ENCODE assay signal across 8 mouse cellular contexts in the genomic region with DNA sequence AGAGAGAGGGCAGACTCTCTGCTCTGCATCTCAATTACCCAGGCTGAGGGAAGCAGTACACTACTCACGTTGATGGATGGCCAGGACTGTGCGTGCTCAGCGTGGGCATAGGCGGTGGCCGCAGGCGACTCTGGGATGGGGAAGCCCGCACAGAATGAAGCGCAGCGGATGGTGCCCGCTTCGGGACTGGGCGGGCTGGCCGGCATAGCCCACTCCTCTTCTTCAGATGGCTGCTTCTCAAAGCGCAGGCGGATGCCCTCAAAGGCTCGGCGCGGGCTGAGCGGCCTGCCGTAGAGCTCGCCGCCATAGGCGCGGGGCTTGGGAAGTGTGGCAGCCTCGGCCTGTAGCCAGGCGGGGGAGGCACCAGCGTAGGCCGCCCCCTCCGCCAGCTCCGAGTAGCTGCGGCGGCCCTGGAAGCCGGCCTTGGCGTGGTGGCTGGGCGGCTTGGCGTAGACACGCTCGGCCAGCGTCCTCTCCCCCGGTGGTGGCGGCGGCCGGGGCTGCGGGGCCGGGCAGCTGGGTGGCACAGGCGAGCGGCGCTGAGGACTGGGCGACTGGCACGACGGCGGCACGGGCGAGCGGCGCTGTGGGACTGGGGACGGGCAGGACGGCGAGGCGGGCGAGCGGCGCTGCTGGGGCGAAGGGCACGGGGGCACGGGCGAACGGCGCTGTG. TPM values are rescaled to one million over a fixed set of nuclear protein-coding genes. Genes with fewer than 3 reads are reported as not detected.
A peak's percentile ranks its signal among the peaks of the same experiment; 100 is the strongest.
DNase-seq lines count a peak whose midpoint lies in the region; ATAC-seq and TF ChIP-seq lines count a peak whose summit lies in the region.

No protein-coding gene starts in this region.

- no peak for TF ChIP-seq POLR2A in heart, adult 2 months (IDR thresholded peaks at IDR 0.05; ENCODE audit: insufficient read depth, low read depth, low read length)

- TF ChIP-seq CTCF in heart, adult 2 months (IDR thresholded peaks at IDR 0.05), result no peak

- DNase-seq in heart, adult 2 months, result peak; percentile 32 to 39
- DNase-seq in heart, adult 8-10 months (ENCODE audit: low spot score), result no peak
- peak; percentile 73 for DNase-seq in adrenal gland, adult 2 months
- DNase-seq in intestine, embryonic 14.5 days (ENCODE audit: low spot score), result no peak
- DNase-seq in midbrain, embryonic 11.5 days (ENCODE audit: low spot score, missing footprints), result peak; percentile 92
- DNase-seq in testis, postnatal 10 days (ENCODE audit: low spot score), result peak; percentile 61
- DNase-seq in MN1 (ENCODE audit: low spot score), result no peak

- 68% methylated on average over 69 of the region's 69 CpGs for WGBS in heart, adult 2 months
- 12% methylated on average over 64 of the region's 69 CpGs for WGBS in embryonic facial prominence, embryonic 12.5 days
- WGBS in intestine, embryonic 14.5 days, result 17% methylated on average over 68 of the region's 69 CpGs
- 4% methylated on average over 65 of the region's 69 CpGs for WGBS in midbrain, embryonic 11.5 days

- no peaks in the 10 kb centered on the region for H3K36me3 ChIP-seq in heart, adult 2 months (ENCODE audit: control insufficient read depth, insufficient read depth, low read length)
- peaks cover 28% of the 10 kb centered on the region for H3K36me3 ChIP-seq in embryonic facial prominence, embryonic 12.5 days
- H3K36me3 ChIP-seq in intestine, embryonic 14.5 days (ENCODE audit: control insufficient read depth, insufficient read depth, low read length), result 0 out of 2 replicates have a peak, but pooled peaks cover 21% of the 10 kb centered on the region
- H3K36me3 ChIP-seq in midbrain, embryonic 11.5 days (ENCODE audit: control insufficient read depth, insufficient read depth, low read length), result no peaks in the 10 kb centered on the region

- peak overlapping the region; percentile 85 for H3K9ac ChIP-seq in heart, adult 2 months (ENCODE audit: low read depth, low read length)
- H3K9ac ChIP-seq in embryonic facial prominence, embryonic 12.5 days, result peak overlapping the region; percentile 51
- peak overlapping the region; percentile 8; the same call in 1 of the 2 replicates for H3K9ac ChIP-seq in intestine, embryonic 14.5 days (ENCODE audit: low read length)
- H3K9ac ChIP-seq in midbrain, embryonic 11.5 days (ENCODE audit: low read length), result peak overlapping the region; percentile 69

- H3K79me2 ChIP-seq in heart, adult 2 months (replicated peaks; ENCODE audit: control insufficient read depth, insufficient read depth, low read length), result no peaks in the 10 kb centered on the region

- peak overlapping the region; percentile 74 for H3K4me2 ChIP-seq in embryonic facial prominence, embryonic 12.5 days (replicated peaks)
- H3K4me2 ChIP-seq in intestine, embryonic 14.5 days (ENCODE audit: low read length), result peak overlapping the region; percentile 44
- H3K4me2 ChIP-seq in midbrain, embryonic 11.5 days, result peak overlapping the region; percentile 89

- intact Hi-C loops in heart, adult 2 months (cut with DNase I), result no loop called here

- no peaks in the 10 kb centered on the region for H3K27me3 ChIP-seq in heart, adult 2 months (ENCODE audit: control insufficient read depth, insufficient read depth, low read length)
- peaks cover 60% of the 10 kb centered on the region for H3K27me3 ChIP-seq in embryonic facial prominence, embryonic 12.5 days
- H3K27me3 ChIP-seq in intestine, embryonic 14.5 days (replicated peaks; ENCODE audit: control insufficient read depth, insufficient read depth, low read length), result peaks cover 39% of the 10 kb centered on the region
- H3K27me3 ChIP-seq in midbrain, embryonic 11.5 days (ENCODE audit: control insufficient read depth, insufficient read depth, low read length), result peaks cover 22% of the 10 kb centered on the region

- no peaks in the 10 kb centered on the region for H3K9me3 ChIP-seq in embryonic facial prominence, embryonic 12.5 days
- H3K9me3 ChIP-seq in intestine, embryonic 14.5 days (ENCODE audit: control insufficient read depth, low read length), result no peaks in the 10 kb centered on the region
- no peaks in the 10 kb centered on the region for H3K9me3 ChIP-seq in midbrain, embryonic 11.5 days (ENCODE audit: control insufficient read depth, low read length)

- peaks cover 2% of the 10 kb centered on the region; the same call in 1 of the 2 replicates for H3K4me1 ChIP-seq in heart, adult 2 months (ENCODE audit: control insufficient read depth, insufficient read depth, low read length)
- H3K4me1 ChIP-seq in embryonic facial prominence, embryonic 12.5 days, result peaks cover 14% of the 10 kb centered on the region
- peaks cover 7% of the 10 kb centered on the region; the same call in 1 of the 2 replicates for H3K4me1 ChIP-seq in intestine, embryonic 14.5 days (replicated peaks; ENCODE audit: control insufficient read depth, insufficient read depth, low read length)
- H3K4me1 ChIP-seq in midbrain, embryonic 11.5 days (ENCODE audit: control insufficient read depth, insufficient read depth, low read length), result peaks cover 16% of the 10 kb centered on the region

- no peak for TF ChIP-seq EP300 in heart, adult 2 months (IDR thresholded peaks at IDR 0.05; ENCODE audit: insufficient read depth, low read depth, low read length)

- peak; percentile 52 for ATAC-seq in embryonic facial prominence, embryonic 12.5 days (ENCODE audit: insufficient number of reproducible peaks, insufficient read depth, low FRiP score, low TSS enrichment)
- peak; percentile 37; the same call in 1 of the 2 replicates for ATAC-seq in intestine, embryonic 14.5 days (replicated peaks; ENCODE audit: low FRiP score, low TSS enrichment, low read depth)
- peak; percentile 71 for ATAC-seq in midbrain, embryonic 11.5 days (ENCODE audit: low FRiP score)

- peak overlapping the region; percentile 36; the same call in 1 of the 2 replicates for H3K4me3 ChIP-seq in heart, adult 2 months
- H3K4me3 ChIP-seq in embryonic facial prominence, embryonic 12.5 days, result peak overlapping the region; percentile 37
- H3K4me3 ChIP-seq in intestine, embryonic 14.5 days (ENCODE audit: low read depth, low read length), result peak overlapping the region; percentile 24
- peak overlapping the region; percentile 42 for H3K4me3 ChIP-seq in midbrain, embryonic 11.5 days (ENCODE audit: low read depth, low read length)

- no peak overlapping the region for H3K27ac ChIP-seq in heart, adult 2 months
- H3K27ac ChIP-seq in embryonic facial prominence, embryonic 12.5 days, result no peak overlapping the region
- no peak overlapping the region for H3K27ac ChIP-seq in intestine, embryonic 14.5 days (ENCODE audit: low read depth)
- H3K27ac ChIP-seq in midbrain, embryonic 11.5 days (ENCODE audit: low read depth, low read length), result no peak overlapping the region

RNA-seq across cellular contexts. Expression of gene Tbkbp1, which starts 12.6 kb away (rescaled TPM):
- 10 to 100 TPM; 12.1 to 12.2 TPM for total RNA-seq in heart, adult 2 months (2021)
- 13.5 and 14.1 TPM in 2 replicates for polyA plus RNA-seq in heart, adult 2 months (2012; rRNA removed)
- 10 to 100 TPM; 12.2 to 14.9 (median 13.9) TPM for total RNA-seq in heart, adult 8-10 months (2022)
- 10 to 100 TPM in 1 of 2 experiments, 1 to 10 TPM in 1; 9.7 to 13.1 TPM for total RNA-seq in adrenal gland, adult 2 months (2021)
- polyA plus RNA-seq in adrenal gland, adult 2 months (2012; rRNA removed), result 33.8 and 53.8 TPM in 2 replicates
- 9.6 and 10.4 TPM in 2 replicates for polyA plus RNA-seq in embryonic facial prominence, embryonic 12.5 days (2016; fragmentation: Nextera tagmentation; extraction: Ambion mirVana)
- 3.2 and 3.9 TPM in 2 replicates for polyA plus RNA-seq in intestine, embryonic 14.5 days (2014; fragmentation: Nextera tagmentation; extraction: Ambion mirVana)
- 2.8 and 3.6 TPM in 2 replicates for polyA plus RNA-seq in midbrain, embryonic 11.5 days (2014; fragmentation: Nextera tagmentation; extraction: Ambion mirVana)

RNA-seq across cellular contexts. Expression of gene Tbx21, which starts 23.6 kb away (rescaled TPM):
- total RNA-seq in heart, adult 2 months (2021), result not detected
- 0.15 and 0.45 TPM in 2 replicates for polyA plus RNA-seq in heart, adult 2 months (2012; rRNA removed)
- total RNA-seq in heart, adult 8-10 months (2022), result under 1 TPM in 1 of 4 experiments, not detected in 3; 0.16 TPM
- total RNA-seq in adrenal gland, adult 2 months (2021), result under 1 TPM; 0.26 to 0.31 TPM
- 0.53 and 0.73 TPM in 2 replicates for polyA plus RNA-seq in adrenal gland, adult 2 months (2012; rRNA removed)
- 0.14 and 0.20 TPM in 2 replicates for polyA plus RNA-seq in embryonic facial prominence, embryonic 12.5 days (2016; fragmentation: Nextera tagmentation; extraction: Ambion mirVana)
- 0.07 TPM in 1 of 2 replicates, not detected in the other for polyA plus RNA-seq in intestine, embryonic 14.5 days (2014; fragmentation: Nextera tagmentation; extraction: Ambion mirVana)
- 0.12 and 0.14 TPM in 2 replicates for polyA plus RNA-seq in midbrain, embryonic 11.5 days (2014; fragmentation: Nextera tagmentation; extraction: Ambion mirVana)

RNA-seq across cellular contexts. Expression of gene Kpnb1, which starts 49.0 kb away (rescaled TPM):
- total RNA-seq in heart, adult 2 months (2021), result 10 to 100 TPM; 71.7 to 80.8 TPM
- polyA plus RNA-seq in heart, adult 2 months (2012; rRNA removed), result 22.1 and 43.5 TPM in 2 replicates
- total RNA-seq in heart, adult 8-10 months (2022), result 10 to 100 TPM; 78.7 to 80.0 (median 79.7) TPM
- total RNA-seq in adrenal gland, adult 2 months (2021), result 100 to 1,000 TPM in 1 of 2 experiments, 10 to 100 TPM in 1; 98.1 to 113 TPM
- polyA plus RNA-seq in adrenal gland, adult 2 months (2012; rRNA removed), result 8.8 and 11.4 TPM in 2 replicates
- 65.5 and 65.8 TPM in 2 replicates for polyA plus RNA-seq in embryonic facial prominence, embryonic 12.5 days (2016; fragmentation: Nextera tagmentation; extraction: Ambion mirVana)
- polyA plus RNA-seq in intestine, embryonic 14.5 days (2014; fragmentation: Nextera tagmentation; extraction: Ambion mirVana), result 79.9 and 86.0 TPM in 2 replicates
- 111 and 116 TPM in 2 replicates for polyA plus RNA-seq in midbrain, embryonic 11.5 days (2014; fragmentation: Nextera tagmentation; extraction: Ambion mirVana)

Comparison
In these comparisons a context has a peak if more than half of its experiments do, and no peak if none do; other contexts are left out.
1. DNase-seq: peak in heart, adult 2 months (2 of 2), adrenal gland, adult 2 months (single experiment), midbrain, embryonic 11.5 days (single experiment) and testis, postnatal 10 days (single experiment); none in heart, adult 8-10 months (single experiment), intestine, embryonic 14.5 days (single experiment) and MN1 (single experiment).
2. H3K9ac ChIP-seq: peak in every context shown above with its lines; median percentile 85 in heart, adult 2 months; 69 in midbrain, embryonic 11.5 days; 51 in embryonic facial prominence, embryonic 12.5 days; 8 in intestine, embryonic 14.5 days.
3. Peak in every context shown above with its lines, with median percentiles within 50 percentile points of each other: H3K4me3 ChIP-seq, ATAC-seq and H3K4me2 ChIP-seq.